Mouse (Mus musculus): ENCODE data around the gene Il20rb.

DNA sequence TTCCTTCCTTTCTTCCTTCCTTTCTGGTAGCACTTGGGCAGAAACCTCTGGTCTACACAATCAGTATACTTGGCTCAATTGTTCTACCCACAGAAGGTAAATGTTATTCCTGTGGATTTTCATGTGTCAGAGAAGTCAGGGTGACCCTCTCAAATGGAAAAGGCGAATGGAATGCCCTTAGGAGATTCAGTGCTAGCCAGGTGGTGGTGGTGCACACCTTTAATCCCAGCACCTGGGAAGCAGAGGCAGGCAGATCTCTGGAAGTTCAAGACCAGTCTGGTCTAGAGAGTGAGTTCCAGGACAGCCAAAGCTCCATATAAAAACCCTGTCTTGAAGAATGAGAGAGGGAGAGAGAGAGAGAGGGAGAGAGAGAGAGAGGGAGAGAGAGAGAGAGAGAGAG is 16.4 kb downstream of the Il20rb start:
- no peak for TF ChIP-seq POLR2A (IDR thresholded peaks at IDR 0.05; ENCODE audit: borderline replicate concordance, extremely low read depth, low read depth, low read length)
- no peak for TF ChIP-seq CTCF (IDR thresholded peaks at IDR 0.05; ENCODE audit: insufficient read depth, low read length)
